In the genomic region with DNA sequence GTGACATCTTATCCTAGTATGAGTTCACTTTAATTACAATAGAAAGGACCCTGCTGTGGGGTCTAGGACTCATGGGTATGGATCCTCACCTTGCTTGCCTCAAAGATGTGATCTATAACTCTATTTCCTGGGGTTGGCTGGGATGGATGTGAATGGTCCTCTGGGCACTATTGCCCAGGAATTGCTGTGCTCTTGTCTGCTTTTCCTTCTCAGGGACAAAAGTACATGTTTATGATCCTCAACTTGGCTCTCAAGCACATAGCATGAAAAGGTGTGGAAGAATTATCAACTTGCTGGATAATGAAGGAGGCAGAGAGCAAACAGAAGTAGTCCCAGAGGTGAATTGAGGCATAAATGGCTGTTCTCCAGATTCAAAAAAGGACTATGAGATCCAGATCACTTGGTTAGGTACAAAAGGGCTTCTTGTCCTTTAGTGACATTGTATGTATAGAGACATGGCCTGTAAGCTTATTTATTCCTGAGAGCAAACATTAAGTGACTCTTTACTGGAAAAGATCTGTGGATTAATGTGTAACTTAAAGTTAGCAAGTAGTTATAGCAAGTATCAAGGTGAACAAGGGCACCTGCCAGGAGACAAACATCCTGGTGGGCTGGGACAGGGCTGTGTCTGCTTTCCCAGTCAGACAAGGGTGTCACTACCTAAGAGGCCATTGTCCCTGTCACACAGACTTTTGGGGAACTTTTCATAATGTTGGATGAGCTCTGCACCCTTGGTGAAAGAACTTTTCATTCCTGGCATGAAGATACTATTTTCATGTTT, we compare ENCODE assay signal across 26 mouse cellular contexts. TPM values are rescaled to one million over a fixed set of nuclear protein-coding genes. Genes with fewer than 3 reads are reported as not detected.
DNase-seq lines count a peak whose midpoint lies in the region; ATAC-seq and TF ChIP-seq lines count a peak whose summit lies in the region.
"Had no signal": no experiment of that assay in that cellular context is flagged by ENCODE, and none has a peak within 500 bp of the region (broad histone marks: within the 10 kb centered on the region; RNA-seq: fewer than 3 reads in every experiment).

No protein-coding gene starts in this region.

- intact Hi-C loops in left cerebral cortex, adult 2 months (cut with DNase I) = no loop called here

- H3K36me3 ChIP-seq in liver, embryonic 16.5 days (ENCODE audit: control insufficient read depth, insufficient read depth) = no peaks in the 10 kb centered on the region
- no peaks in the 10 kb centered on the region for H3K36me3 ChIP-seq in liver, embryonic 11.5 days (ENCODE audit: control insufficient read depth, insufficient read depth, low read length)
- H3K36me3 ChIP-seq: forebrain, embryonic 15.5 days; heart, embryonic 10.5 days; hindbrain, embryonic 10.5 days had no signal

- no peaks in the 10 kb centered on the region for H3K4me1 ChIP-seq in liver, embryonic 16.5 days (ENCODE audit: control insufficient read depth, low read depth, low read length)
- H3K4me1 ChIP-seq in liver, embryonic 11.5 days (replicated peaks; ENCODE audit: control insufficient read depth, insufficient read depth, low read length) = no peaks in the 10 kb centered on the region
- H3K4me1 ChIP-seq: forebrain, embryonic 15.5 days; heart, embryonic 10.5 days had no signal

- H3K4me2 ChIP-seq in liver, embryonic 16.5 days (ENCODE audit: low read depth, low read length) = no peak overlapping the region
- H3K4me2 ChIP-seq in liver, embryonic 11.5 days = no peak overlapping the region
- H3K4me2 ChIP-seq: forebrain, embryonic 15.5 days; lung, embryonic 14.5 days; midbrain, embryonic 11.5 days had no signal

- peak; percentile 43; the same call in 1 of the 2 replicates for ATAC-seq in liver, embryonic 16.5 days (ENCODE audit: low read depth)
- ATAC-seq in liver, embryonic 11.5 days (replicated peaks; ENCODE audit: low FRiP score) = no peak
- ATAC-seq: forebrain, embryonic 15.5 days; hindbrain, postnatal 0 days had no signal

- TF ChIP-seq CTCF in left cerebral cortex, adult 2 months (IDR thresholded peaks at IDR 0.05) = no peak

- DNase-seq in liver, embryonic 11.5 days (ENCODE audit: low spot score) = no peak
- DNase-seq in kidney, adult 9 months = peak; percentile 81
- DNase-seq in kidney, postnatal 36 days = peak; percentile 56 to 72
- DNase-seq in adrenal gland, postnatal 4 days (ENCODE audit: low spot score in 2 of 2) = no peak
- DNase-seq in cerebellum, adult 18-20 months = no peak
- DNase-seq in left cerebral cortex, adult 2 months (ENCODE audit: extremely low spot score in 1 of 2, low spot score in 2 of 2) = no peak
- DNase-seq: cerebellum, postnatal 25 days; embryo, embryonic 11 days; gastrocnemius, postnatal 36 days; left cerebral cortex, postnatal 4 days; liver; lung, embryonic 14.5 days; retina, postnatal 1 day; thymus, adult 2 months had no signal

- no peaks in the 10 kb centered on the region for H3K9me3 ChIP-seq in liver, embryonic 16.5 days (replicated peaks; ENCODE audit: control insufficient read depth, low read length)
- no peaks in the 10 kb centered on the region for H3K9me3 ChIP-seq in liver, embryonic 11.5 days (ENCODE audit: control insufficient read depth, low read length)
- H3K9me3 ChIP-seq: forebrain, embryonic 15.5 days; heart, embryonic 10.5 days; hindbrain, embryonic 10.5 days had no signal

- no peaks in the 10 kb centered on the region for H3K27me3 ChIP-seq in liver, embryonic 16.5 days (ENCODE audit: control insufficient read depth, insufficient read depth, low read depth, low read length)
- H3K27me3 ChIP-seq in liver, embryonic 11.5 days (replicated peaks; ENCODE audit: control insufficient read depth, insufficient read depth, low read length) = no peaks in the 10 kb centered on the region
- H3K27me3 ChIP-seq: forebrain, embryonic 15.5 days had no signal

- H3K9ac ChIP-seq in liver, embryonic 16.5 days (ENCODE audit: low read depth, low read length) = no peak overlapping the region
- no peak overlapping the region for H3K9ac ChIP-seq in liver, embryonic 11.5 days (ENCODE audit: low read depth, low read length)
- H3K9ac ChIP-seq: forebrain, embryonic 15.5 days; lung, embryonic 14.5 days had no signal

- no peak overlapping the region for H3K4me3 ChIP-seq in liver, embryonic 16.5 days (ENCODE audit: low read depth, low read length)
- no peak overlapping the region for H3K4me3 ChIP-seq in liver, embryonic 11.5 days (ENCODE audit: low read depth, low read length)
- H3K4me3 ChIP-seq in left cerebral cortex, adult 2 months = no peak overlapping the region
- H3K4me3 ChIP-seq: forebrain, embryonic 15.5 days; heart, embryonic 10.5 days; hindbrain, embryonic 10.5 days had no signal

- no peak overlapping the region for H3K27ac ChIP-seq in liver, embryonic 16.5 days (ENCODE audit: low read length)
- H3K27ac ChIP-seq in liver, embryonic 11.5 days (ENCODE audit: low read depth, low read length) = no peak overlapping the region
- no peak overlapping the region for H3K27ac ChIP-seq in left cerebral cortex, adult 2 months
- H3K27ac ChIP-seq: forebrain, embryonic 15.5 days; heart, embryonic 10.5 days; hindbrain, embryonic 10.5 days; hindbrain, postnatal 0 days had no signal

RNA-seq across cellular contexts. Expression of gene Gas6, which starts 10.8 kb away (rescaled TPM):
- polyA plus RNA-seq in liver, embryonic 16.5 days (2015; fragmentation: Nextera tagmentation; extraction: Ambion mirVana) = 5.5 and 8.3 TPM in 2 replicates
- 3.8 and 5.5 TPM in 2 replicates for polyA plus RNA-seq in liver, embryonic 11.5 days (2014; fragmentation: Nextera tagmentation; extraction: Ambion mirVana)
- total RNA-seq in adrenal gland, postnatal 4 days (2021) = 100 to 1,000 TPM; 158 to 160 TPM
- 10 to 100 TPM; 96.8 to 98.7 TPM for total RNA-seq in left cerebral cortex, adult 2 months (2021)

RNA-seq across cellular contexts. Expression of gene 1700029H14Rik, which starts 57.2 kb away (rescaled TPM):
- polyA plus RNA-seq in liver, embryonic 16.5 days (2015; fragmentation: Nextera tagmentation; extraction: Ambion mirVana) = not detected in 2 replicates
- not detected in 2 replicates for polyA plus RNA-seq in liver, embryonic 11.5 days (2014; fragmentation: Nextera tagmentation; extraction: Ambion mirVana)
- total RNA-seq in adrenal gland, postnatal 4 days (2021) = under 1 TPM; 0.22 to 0.37 TPM
- total RNA-seq in left cerebral cortex, adult 2 months (2021) = under 1 TPM; 0.38 to 0.77 TPM
- total RNA-seq: adrenal gland, adult 18-20 months; gastrocnemius, postnatal 36 days; layer of hippocampus, adult 8-10 months; left cerebral cortex, postnatal 4 days had no signal
- polyA plus RNA-seq: brain, embryonic 14.5 days; C2C12; embryonic facial prominence, embryonic 14.5 days; forebrain, embryonic 15.5 days; heart, embryonic 10.5 days; heart, postnatal 0 days; hindbrain, embryonic 10.5 days; lung, embryonic 14.5 days; midbrain, embryonic 11.5 days had no signal

Comparison
In these comparisons a context has a peak if more than half of its experiments do, and no peak if none do; other contexts are left out.
1. DNase-seq: peak in kidney, adult 9 months (single experiment) and kidney, postnatal 36 days (2 of 2); none in liver, embryonic 11.5 days (single experiment), adrenal gland, postnatal 4 days (0 of 2), cerebellum, adult 18-20 months (0 of 2) and left cerebral cortex, adult 2 months (0 of 2).